Mouse (Mus musculus): ENCODE results near the gene Mfsd4b5. TPM values are rescaled to one million over a fixed set of nuclear protein-coding genes. Genes with fewer than 3 reads are reported as not detected.
A peak's percentile ranks its signal among the peaks of the same experiment; 100 is the strongest.
"Not testable (repeated sequence)": the region's sequence is repeated elsewhere in the genome, so short reads cannot be mapped to it uniquely, and the experiment has no call there.

The Mfsd4b5 gene
- polyA plus RNA-seq, 1 experiment from 2014 or later = not detected

- no peaks in the 10 kb centered on the region for H3K27me3 ChIP-seq (ENCODE audit: control insufficient read depth, insufficient read depth, low read length)
- H3K9ac ChIP-seq (replicated peaks; ENCODE audit: low read length) = no peak overlapping the region
- no peak overlapping the region for H3K4me3 ChIP-seq (ENCODE audit: low read depth, low read length)
- no peaks in the 10 kb centered on the region for H3K4me1 ChIP-seq (ENCODE audit: control insufficient read depth, insufficient read depth, low read length)
- no peak for DNase-seq (ENCODE audit: low spot score)
- 39% methylated on average over 1 of the region's 1 CpGs for WGBS
- H3K9me3 ChIP-seq (replicated peaks; ENCODE audit: control insufficient read depth, low read length) = no peaks in the 10 kb centered on the region
- H3K4me2 ChIP-seq (ENCODE audit: low read depth, low read length) = no peak overlapping the region
- no peak for ATAC-seq (replicated peaks; ENCODE audit: insufficient number of reproducible peaks, low FRiP score, low TSS enrichment, low read depth)
- no peak overlapping the region for H3K27ac ChIP-seq (replicated peaks; ENCODE audit: low read depth, low read length)
- H3K36me3 ChIP-seq (replicated peaks; ENCODE audit: control insufficient read depth, insufficient read depth, low read depth, low read length) = no peaks in the 10 kb centered on the region
These were observed 24.5 kb downstream of the Mfsd4b5 start for GRCm38 (mm10) chr10:39961906-39962305.

GRCm38 (mm10) chr10:39960441-39960822, 26.0 kb downstream of the Mfsd4b5 start:
- no peak overlapping the region for H3K9ac ChIP-seq (replicated peaks; ENCODE audit: low read length)
- ATAC-seq (replicated peaks; ENCODE audit: insufficient number of reproducible peaks, low FRiP score, low TSS enrichment, low read depth) (peak; percentile 32; the same call in 1 of the 2 replicates), DNase-seq (ENCODE audit: low spot score) (no peak)
- H3K4me3 ChIP-seq (ENCODE audit: low read depth, low read length) = no peak overlapping the region; the same call in 1 of the 2 replicates
- no peaks in the 10 kb centered on the region for H3K4me1 ChIP-seq (ENCODE audit: control insufficient read depth, insufficient read depth, low read length)
- H3K27me3 ChIP-seq (ENCODE audit: control insufficient read depth, insufficient read depth, low read length) = no peaks in the 10 kb centered on the region
- H3K4me2 ChIP-seq (ENCODE audit: low read depth, low read length) = peak overlapping the region; percentile 7
- H3K9me3 ChIP-seq (replicated peaks; ENCODE audit: control insufficient read depth, low read length) = no peaks in the 10 kb centered on the region
- no peaks in the 10 kb centered on the region for H3K36me3 ChIP-seq (replicated peaks; ENCODE audit: control insufficient read depth, insufficient read depth, low read depth, low read length)
- 39% methylated on average over 11 of the region's 11 CpGs for WGBS
- no peak overlapping the region for H3K27ac ChIP-seq (replicated peaks; ENCODE audit: low read depth, low read length)

GRCm38 (mm10) chr10:39959761-39960440, 26.5 kb downstream of the Mfsd4b5 start, which contains the start of gene Mfsd4b3:
Gene Mfsd4b3 (minus strand): TSS chr10:39960153.
- Histone ChIP-seq H3K4me2 (ENCODE audit: low read depth, low read length) (peak within 1 kb of the TSS; percentile 93), H3K9me3 (replicated peaks; ENCODE audit: control insufficient read depth, low read length) (no peaks in the 10 kb centered on the region), H3K4me1 (ENCODE audit: control insufficient read depth, insufficient read depth, low read length) (no peaks in the 10 kb centered on the region), H3K36me3 (replicated peaks; ENCODE audit: control insufficient read depth, insufficient read depth, low read depth, low read length) (no peaks in the 10 kb centered on the region), H3K4me3 (ENCODE audit: low read depth, low read length) (peak within 1 kb of the TSS; percentile 50), H3K9ac (replicated peaks; ENCODE audit: low read length) (peak within 1 kb of the TSS; percentile 62), H3K27me3 (ENCODE audit: control insufficient read depth, insufficient read depth, low read length) (no peaks in the 10 kb centered on the region), H3K27ac (replicated peaks; ENCODE audit: low read depth, low read length) (no peak within 1 kb of the TSS)
- DNase-seq (ENCODE audit: low spot score) (peak; percentile 97), ATAC-seq (replicated peaks; ENCODE audit: insufficient number of reproducible peaks, low FRiP score, low TSS enrichment, low read depth) (peak; percentile 97)
- WGBS = under 1% methylated on average over 38 of the region's 38 CpGs

- H3K27me3 ChIP-seq (ENCODE audit: control insufficient read depth, insufficient read depth, low read length) = no peaks in the 10 kb centered on the region
- no peak overlapping the region for H3K27ac ChIP-seq (replicated peaks; ENCODE audit: low read depth, low read length)
- H3K9me3 ChIP-seq (replicated peaks; ENCODE audit: control insufficient read depth, low read length) = no peaks in the 10 kb centered on the region
- H3K9ac ChIP-seq (replicated peaks; ENCODE audit: low read length) = no peak overlapping the region
- no peak overlapping the region for H3K4me3 ChIP-seq (ENCODE audit: low read depth, low read length)
- H3K4me2 ChIP-seq (ENCODE audit: low read depth, low read length) = no peak overlapping the region
- no peaks in the 10 kb centered on the region for H3K4me1 ChIP-seq (ENCODE audit: control insufficient read depth, insufficient read depth, low read length)
- H3K36me3 ChIP-seq (replicated peaks; ENCODE audit: control insufficient read depth, insufficient read depth, low read depth, low read length) = no peaks in the 10 kb centered on the region
- 73% methylated on average over 4 of the region's 4 CpGs for whole genome bisulfite sequencing
- ATAC-seq (replicated peaks; ENCODE audit: insufficient number of reproducible peaks, low FRiP score, low TSS enrichment, low read depth) (no peak), DNase-seq (ENCODE audit: low spot score) (peak; percentile 44)
These were observed 28.2 kb downstream of the Mfsd4b5 start for GRCm38 (mm10) chr10:39958266-39958665.

- Histone ChIP-seq H3K27me3 (ENCODE audit: control insufficient read depth, insufficient read depth, low read length) (no peaks in the 10 kb centered on the region), H3K27ac (replicated peaks; ENCODE audit: low read depth, low read length) (no peak overlapping the region), H3K4me2 (ENCODE audit: low read depth, low read length) (no peak overlapping the region), H3K4me1 (ENCODE audit: control insufficient read depth, insufficient read depth, low read length) (no peaks in the 10 kb centered on the region), H3K9me3 (replicated peaks; ENCODE audit: control insufficient read depth, low read length) (no peaks in the 10 kb centered on the region), H3K4me3 (ENCODE audit: low read depth, low read length) (no peak overlapping the region), H3K36me3 (replicated peaks; ENCODE audit: control insufficient read depth, insufficient read depth, low read depth, low read length) (no peaks in the 10 kb centered on the region), H3K9ac (replicated peaks; ENCODE audit: low read length) (no peak overlapping the region)
- ATAC-seq (replicated peaks; ENCODE audit: insufficient number of reproducible peaks, low FRiP score, low TSS enrichment, low read depth) (no peak), DNase-seq (ENCODE audit: low spot score) (no peak)
- 70% methylated on average over 2 of the region's 2 CpGs for WGBS
These were observed 30.0 kb downstream of the Mfsd4b5 start for GRCm38 (mm10) chr10:39956340-39956878.

- H3K4me2 ChIP-seq (ENCODE audit: low read depth, low read length) = no peak overlapping the region
- H3K4me3 ChIP-seq (ENCODE audit: low read depth, low read length) = no peak overlapping the region
- no peak overlapping the region for H3K27ac ChIP-seq (replicated peaks; ENCODE audit: low read depth, low read length)
- 83% methylated on average over 2 of the region's 2 CpGs for WGBS
- H3K27me3 ChIP-seq (ENCODE audit: control insufficient read depth, insufficient read depth, low read length) = no peaks in the 10 kb centered on the region
- no peaks in the 10 kb centered on the region for H3K36me3 ChIP-seq (replicated peaks; ENCODE audit: control insufficient read depth, insufficient read depth, low read depth, low read length)
- ATAC-seq (replicated peaks; ENCODE audit: insufficient number of reproducible peaks, low FRiP score, low TSS enrichment, low read depth) (no peak), DNase-seq (ENCODE audit: low spot score) (no peak)
- no peaks in the 10 kb centered on the region for H3K4me1 ChIP-seq (ENCODE audit: control insufficient read depth, insufficient read depth, low read length)
- H3K9me3 ChIP-seq (replicated peaks; ENCODE audit: control insufficient read depth, low read length) = no peaks in the 10 kb centered on the region
- no peak overlapping the region for H3K9ac ChIP-seq (replicated peaks; ENCODE audit: low read length)
These were observed 31.3 kb downstream of the Mfsd4b5 start for GRCm38 (mm10) chr10:39955163-39955562.

GRCm38 (mm10) chr10:39949377-39949954, 37.0 kb downstream of the Mfsd4b5 start:
- Histone ChIP-seq H3K27ac (replicated peaks; ENCODE audit: low read depth, low read length) (no peak overlapping the region), H3K4me2 (ENCODE audit: low read depth, low read length) (no peak overlapping the region), H3K9ac (replicated peaks; ENCODE audit: low read length) (no peak overlapping the region), H3K27me3 (ENCODE audit: control insufficient read depth, insufficient read depth, low read length) (no peaks in the 10 kb centered on the region), H3K9me3 (replicated peaks; ENCODE audit: control insufficient read depth, low read length) (no peaks in the 10 kb centered on the region), H3K4me3 (ENCODE audit: low read depth, low read length) (no peak overlapping the region), H3K36me3 (replicated peaks; ENCODE audit: control insufficient read depth, insufficient read depth, low read depth, low read length) (no peaks in the 10 kb centered on the region), H3K4me1 (ENCODE audit: control insufficient read depth, insufficient read depth, low read length) (no peaks in the 10 kb centered on the region)
- ATAC-seq (replicated peaks; ENCODE audit: insufficient number of reproducible peaks, low FRiP score, low TSS enrichment, low read depth) (no peak), DNase-seq (ENCODE audit: low spot score) (no peak)
- 81% methylated on average over 2 of the region's 2 CpGs for WGBS

GRCm38 (mm10) chr10:39947195-39947594, 39.3 kb downstream of the Mfsd4b5 start:
- H3K4me3 ChIP-seq (ENCODE audit: low read depth, low read length); DNase-seq (ENCODE audit: low spot score); ATAC-seq (replicated peaks; ENCODE audit: insufficient number of reproducible peaks, low FRiP score, low TSS enrichment, low read depth); H3K4me2 ChIP-seq (ENCODE audit: low read depth, low read length); H3K27me3 ChIP-seq (ENCODE audit: control insufficient read depth, insufficient read depth, low read length); H3K36me3 ChIP-seq (replicated peaks; ENCODE audit: control insufficient read depth, insufficient read depth, low read depth, low read length); H3K9ac ChIP-seq (replicated peaks; ENCODE audit: low read length); H3K9me3 ChIP-seq (replicated peaks; ENCODE audit: control insufficient read depth, low read length); H3K4me1 ChIP-seq (ENCODE audit: control insufficient read depth, insufficient read depth, low read length); H3K27ac ChIP-seq (replicated peaks; ENCODE audit: low read depth, low read length): not testable (repeated sequence)
- WGBS = 48% methylated on average over 3 of the region's 3 CpGs
